12 mouse cellular contexts compared by ENCODE assay signal in genomic region chr19:14889794-14890193, GRCm38 (mm10).
DNase-seq lines count a peak whose midpoint lies in the region; ATAC-seq and TF ChIP-seq lines count a peak whose summit lies in the region.
"Had no signal": no experiment of that assay in that cellular context is flagged by ENCODE, and none has a peak within 500 bp of the region (broad histone marks: within the 10 kb centered on the region; RNA-seq: fewer than 3 reads in every experiment).

No protein-coding gene starts in this region.

- H3K4me3 ChIP-seq in intestine, embryonic 15.5 days (replicated peaks) = no peak overlapping the region
- H3K4me3 ChIP-seq in intestine, postnatal 0 days (ENCODE audit: low read depth, low read length) = no peak overlapping the region
- H3K4me3 ChIP-seq in embryonic facial prominence, embryonic 13.5 days = no peak overlapping the region
- H3K4me3 ChIP-seq in hindbrain, embryonic 15.5 days = no peak overlapping the region
- no peak overlapping the region for H3K4me3 ChIP-seq in midbrain, postnatal 0 days (ENCODE audit: low read depth, low read length)
- H3K4me3 ChIP-seq: liver, embryonic 13.5 days had no signal

- DNase-seq in midbrain, postnatal 0 days (ENCODE audit: low spot score) = no peak
- no peak for DNase-seq in adrenal gland, postnatal 10 days
- DNase-seq in lung, postnatal 25 days (ENCODE audit: low spot score) = no peak
- no peak for DNase-seq in gastrocnemius, postnatal 14 days
- DNase-seq: kidney, adult 9 months; liver, embryonic 13.5 days; right cerebral cortex, postnatal 14 days had no signal

- intact Hi-C loops in gastrocnemius, postnatal 14 days (cut with DNase I; ENCODE audit: low total_unique reads) = no loop called here

- no peak for TF ChIP-seq CTCF in intestine, postnatal 0 days (IDR thresholded peaks at IDR 0.05; ENCODE audit: low read depth)
- no peak for TF ChIP-seq CTCF in midbrain, postnatal 0 days (IDR thresholded peaks at IDR 0.05)

- WGBS in intestine, embryonic 15.5 days = 78% methylated on average over 3 of the region's 3 CpGs
- whole genome bisulfite sequencing in intestine, postnatal 0 days = 88% methylated on average over 3 of the region's 3 CpGs
- 48% methylated on average over 3 of the region's 3 CpGs for WGBS in embryonic facial prominence, embryonic 13.5 days
- 34% methylated on average over 3 of the region's 3 CpGs for WGBS in hindbrain, embryonic 15.5 days
- WGBS in midbrain, postnatal 0 days = 46% methylated on average over 3 of the region's 3 CpGs

- H3K27ac ChIP-seq in intestine, embryonic 15.5 days = no peak overlapping the region
- H3K27ac ChIP-seq in intestine, postnatal 0 days (ENCODE audit: low read depth, low read length) = no peak overlapping the region
- H3K27ac ChIP-seq in embryonic facial prominence, embryonic 13.5 days = no peak overlapping the region
- peak overlapping the region; percentile 75 for H3K27ac ChIP-seq in hindbrain, embryonic 15.5 days (replicated peaks)
- no peak overlapping the region for H3K27ac ChIP-seq in midbrain, postnatal 0 days (ENCODE audit: low read depth, low read length)
- H3K27ac ChIP-seq: liver, embryonic 13.5 days had no signal

- no peaks in the 10 kb centered on the region for H3K36me3 ChIP-seq in intestine, embryonic 15.5 days
- H3K36me3 ChIP-seq in intestine, postnatal 0 days (ENCODE audit: control insufficient read depth, insufficient read depth) = no peaks in the 10 kb centered on the region
- H3K36me3 ChIP-seq in embryonic facial prominence, embryonic 13.5 days = no peaks in the 10 kb centered on the region
- H3K36me3 ChIP-seq in hindbrain, embryonic 15.5 days = no peaks in the 10 kb centered on the region
- H3K36me3 ChIP-seq in midbrain, postnatal 0 days (ENCODE audit: insufficient read depth, low read length) = no peaks in the 10 kb centered on the region
- H3K36me3 ChIP-seq: liver, embryonic 13.5 days had no signal

- H3K9me3 ChIP-seq in intestine, embryonic 15.5 days = no peaks in the 10 kb centered on the region
- H3K9me3 ChIP-seq in intestine, postnatal 0 days (ENCODE audit: control insufficient read depth) = no peaks in the 10 kb centered on the region
- no peaks in the 10 kb centered on the region for H3K9me3 ChIP-seq in embryonic facial prominence, embryonic 13.5 days
- H3K9me3 ChIP-seq in hindbrain, embryonic 15.5 days = no peaks in the 10 kb centered on the region
- no peaks in the 10 kb centered on the region for H3K9me3 ChIP-seq in midbrain, postnatal 0 days (ENCODE audit: low read length)
- H3K9me3 ChIP-seq: liver, embryonic 13.5 days had no signal

- H3K4me2 ChIP-seq in intestine, embryonic 15.5 days (replicated peaks) = peak overlapping the region; percentile 58; the same call in 1 of the 2 replicates
- no peak overlapping the region for H3K4me2 ChIP-seq in intestine, postnatal 0 days (replicated peaks; ENCODE audit: low read depth)
- peak overlapping the region; percentile 60; the same call in 1 of the 2 replicates for H3K4me2 ChIP-seq in embryonic facial prominence, embryonic 13.5 days
- H3K4me2 ChIP-seq in hindbrain, embryonic 15.5 days = peak overlapping the region; percentile 54
- H3K4me2 ChIP-seq in midbrain, postnatal 0 days (ENCODE audit: low read depth, low read length, poor library complexity, severe bottlenecking) = peak overlapping the region; percentile 53
- H3K4me2 ChIP-seq: liver, embryonic 13.5 days had no signal

- H3K4me1 ChIP-seq in intestine, embryonic 15.5 days (replicated peaks) = peaks cover 9% of the 10 kb centered on the region
- H3K4me1 ChIP-seq in intestine, postnatal 0 days (replicated peaks; ENCODE audit: control insufficient read depth, insufficient read depth, low read length) = no peaks in the 10 kb centered on the region
- peaks cover 25% of the 10 kb centered on the region for H3K4me1 ChIP-seq in embryonic facial prominence, embryonic 13.5 days
- peaks cover 44% of the 10 kb centered on the region for H3K4me1 ChIP-seq in hindbrain, embryonic 15.5 days (replicated peaks)
- 0 out of 2 replicates have a peak, but pooled peaks cover 4% of the 10 kb centered on the region for H3K4me1 ChIP-seq in midbrain, postnatal 0 days (ENCODE audit: insufficient read depth, low read length)
- H3K4me1 ChIP-seq: liver, embryonic 13.5 days had no signal

- H3K27me3 ChIP-seq in intestine, embryonic 15.5 days (replicated peaks) = peaks cover 3% of the 10 kb centered on the region; the same call in 1 of the 2 replicates
- peaks cover 15% of the 10 kb centered on the region; the same call in 1 of the 2 replicates for H3K27me3 ChIP-seq in intestine, postnatal 0 days (replicated peaks; ENCODE audit: control insufficient read depth, insufficient read depth, low read length)
- peaks cover 50% of the 10 kb centered on the region for H3K27me3 ChIP-seq in embryonic facial prominence, embryonic 13.5 days
- peaks cover 4% of the 10 kb centered on the region; the same call in 1 of the 2 replicates for H3K27me3 ChIP-seq in hindbrain, embryonic 15.5 days
- no peaks in the 10 kb centered on the region for H3K27me3 ChIP-seq in midbrain, postnatal 0 days (ENCODE audit: insufficient read depth, low read length)

- ATAC-seq in intestine, embryonic 15.5 days = no peak
- no peak for ATAC-seq in intestine, postnatal 0 days
- no peak for ATAC-seq in embryonic facial prominence, embryonic 13.5 days (ENCODE audit: insufficient number of reproducible peaks, insufficient read depth, low FRiP score, low TSS enrichment, low read depth)
- ATAC-seq in hindbrain, embryonic 15.5 days (ENCODE audit: low FRiP score, low read depth) = peak; percentile 20; the same call in 1 of the 2 replicates
- 0 out of 2 replicates have a peak, but pooled peaks have one; percentile 4 for ATAC-seq in midbrain, postnatal 0 days (ENCODE audit: low FRiP score)
- ATAC-seq: CD4-positive, CD25-positive, alpha-beta regulatory T cell, adult 4 months had no signal

- no peak overlapping the region for H3K9ac ChIP-seq in intestine, embryonic 15.5 days
- no peak overlapping the region for H3K9ac ChIP-seq in intestine, postnatal 0 days (ENCODE audit: low read depth, low read length)
- no peak overlapping the region for H3K9ac ChIP-seq in embryonic facial prominence, embryonic 13.5 days
- H3K9ac ChIP-seq in hindbrain, embryonic 15.5 days = no peak overlapping the region
- no peak overlapping the region for H3K9ac ChIP-seq in midbrain, postnatal 0 days (replicated peaks; ENCODE audit: low read length, poor library complexity, severe bottlenecking)
- H3K9ac ChIP-seq: liver, embryonic 13.5 days had no signal

Comparison
In these comparisons a context has a peak if more than half of its experiments do, and no peak if none do; other contexts are left out.
1. ATAC-seq: peak in hindbrain, embryonic 15.5 days (single experiment) and midbrain, postnatal 0 days (single experiment); none in intestine, embryonic 15.5 days (single experiment), intestine, postnatal 0 days (single experiment) and embryonic facial prominence, embryonic 13.5 days (single experiment).